Mouse (Mus musculus) ES-Bruce4 (cell line): ENCODE data around the gene Kif17. TPM values are rescaled to one million over a fixed set of nuclear protein-coding genes. Genes with fewer than 3 reads are reported as not detected.

Source experiments
- H3K27ac ChIP-seq: 2 replicates; pipeline ENCODE4 v1.5.1; 2012; ENCODE audit warnings: low read length, inconsistent platforms; ENCODE audit not compliant: insufficient read depth
- H3K27me3 ChIP-seq: 2 replicates; pipeline ENCODE4 v1.6.1; 2012; ENCODE audit warnings: mild to moderate bottlenecking, low read length, inconsistent platforms; ENCODE audit not compliant: control insufficient read depth, poor library complexity, insufficient read depth, severe bottlenecking
- H3K36me3 ChIP-seq: 2 replicates; pipeline ENCODE4 v1.6.1; 2012; ENCODE audit warnings: inconsistent platforms, mild to moderate bottlenecking, low read length, moderate library complexity; ENCODE audit not compliant: control insufficient read depth, poor library complexity, insufficient read depth, severe bottlenecking
- H3K4me1 ChIP-seq: one replicate; pipeline ENCODE4 v1.8.1; 2011; ENCODE audit warnings: low read length; ENCODE audit not compliant: control insufficient read depth, insufficient read depth
- H3K4me3 ChIP-seq: 2 replicates; pipeline ENCODE4 v1.5.1; 2011; ENCODE audit warnings: low read depth, mild to moderate bottlenecking, low read length
- H3K9ac ChIP-seq: 2 replicates; pipeline ENCODE4 v1.6.1; 2012; ENCODE audit warnings: low read depth, mild to moderate bottlenecking, inconsistent platforms; ENCODE audit not compliant: poor library complexity, severe bottlenecking
- H3K9me3 ChIP-seq: replicated peaks from 2 replicates; pipeline ENCODE4 v1.6.1; 2012; ENCODE audit warnings: mild to moderate bottlenecking, low read length, inconsistent platforms; ENCODE audit not compliant: control insufficient read depth, poor library complexity, insufficient read depth, severe bottlenecking
- CTCF ChIP-seq: IDR thresholded peaks from one replicate; pipeline ENCODE4 v1.8.1; 2011; ENCODE audit warnings: low read depth, low read length
- EP300 ChIP-seq: IDR thresholded peaks from 2 replicates; pipeline ENCODE4 v1.6.1; 2011; ENCODE audit warnings: low read depth, low read length; ENCODE audit not compliant: insufficient read depth
- POLR2A ChIP-seq: IDR thresholded peaks from one replicate; pipeline ENCODE4 v1.8.1; 2011; ENCODE audit warnings: low read length; ENCODE audit not compliant: insufficient read depth
- polyA plus RNA-seq: library from polyadenylated mRNA; stranded (reverse); fragments of >200 nt; gene quantifications from 2 replicates; pipeline ENCODE4 v1.2.4, GENCODE M21; 2011; ENCODE audit warnings: low read depth; ENCODE audit not compliant: missing spikeins, insufficient read depth, insufficient read length

The Kif17 gene
- polyA plus RNA-seq, 1 experiment, result 0.66 TPM

GRCm38 (mm10) chr4:138221406-138221805, 28.8 kb upstream of the Kif17 start:
- H3K4me1 ChIP-seq, result peaks cover 2% of the 10 kb centered on the region
- H3K27ac ChIP-seq, result no peak overlapping the region
- no peak overlapping the region for H3K9ac ChIP-seq
- no peaks in the 10 kb centered on the region for H3K27me3 ChIP-seq
- no peaks in the 10 kb centered on the region for H3K9me3 ChIP-seq
- TF ChIP-seq EP300 (no peak), CTCF (no peak), POLR2A (no peak)
- no peak overlapping the region for H3K4me3 ChIP-seq
- peaks cover 18% of the 10 kb centered on the region for H3K36me3 ChIP-seq

- TF ChIP-seq CTCF, result no peak
- no peak for TF ChIP-seq POLR2A
- H3K36me3 ChIP-seq, result peaks cover 24% of the 10 kb centered on the region
- no peak overlapping the region for H3K4me3 ChIP-seq
- H3K27ac ChIP-seq, result no peak overlapping the region
- H3K9ac ChIP-seq, result no peak overlapping the region
- no peaks in the 10 kb centered on the region for H3K9me3 ChIP-seq
- peaks cover 2% of the 10 kb centered on the region for H3K4me1 ChIP-seq
- no peaks in the 10 kb centered on the region for H3K27me3 ChIP-seq
These were observed 27.8 kb upstream of the Kif17 start for GRCm38 (mm10) chr4:138222396-138222795.

GRCm38 (mm10) chr4:138223623-138224022, 26.6 kb upstream of the Kif17 start:
- H3K36me3 ChIP-seq, result peaks cover 35% of the 10 kb centered on the region

GRCm38 (mm10) chr4:138246756-138247665, 3.2 kb upstream of the Kif17 start:
- H3K9me3 ChIP-seq, result no peaks in the 10 kb centered on the region
- H3K36me3 ChIP-seq, result peaks cover 3% of the 10 kb centered on the region; the same call in 1 of the 2 replicates
- H3K4me3 ChIP-seq, result no peak overlapping the region
- no peaks in the 10 kb centered on the region for H3K27me3 ChIP-seq
- no peak for TF ChIP-seq EP300
- no peak for TF ChIP-seq CTCF
- no peak for TF ChIP-seq POLR2A
- no peaks in the 10 kb centered on the region for H3K4me1 ChIP-seq
- H3K27ac ChIP-seq, result no peak overlapping the region
- H3K9ac ChIP-seq, result no peak overlapping the region

More at GRCm38 (mm10) chr4:138223623-138224022, 26.6 kb upstream of the Kif17 start:
- Histone ChIP-seq H3K27me3 (no peaks in the 10 kb centered on the region), H3K4me1 (peaks cover 2% of the 10 kb centered on the region), H3K27ac (no peak overlapping the region), H3K9ac (no peak overlapping the region), H3K9me3 (no peaks in the 10 kb centered on the region), H3K4me3 (no peak overlapping the region)
- no peak for TF ChIP-seq EP300
- no peak for TF ChIP-seq CTCF
- TF ChIP-seq POLR2A, result no peak

GRCm38 (mm10) chr4:138251819-138252218, 1.6 kb downstream of the Kif17 start:
- Histone ChIP-seq H3K9ac (no peak overlapping the region), H3K9me3 (no peaks in the 10 kb centered on the region), H3K27ac (no peak overlapping the region), H3K4me3 (peak overlapping the region; percentile 40), H3K4me1 (peaks cover 6% of the 10 kb centered on the region), H3K27me3 (no peaks in the 10 kb centered on the region), H3K36me3 (no peaks in the 10 kb centered on the region)
- peak; percentile 88 for TF ChIP-seq EP300
- no peak for TF ChIP-seq CTCF

GRCm38 (mm10) chr4:138252231-138252630, 2.0 kb downstream of the Kif17 start:
- Histone ChIP-seq H3K4me1 (peaks cover 6% of the 10 kb centered on the region), H3K27me3 (no peaks in the 10 kb centered on the region), H3K4me3 (no peak overlapping the region), H3K27ac (no peak overlapping the region), H3K9me3 (no peaks in the 10 kb centered on the region), H3K36me3 (no peaks in the 10 kb centered on the region), H3K9ac (no peak overlapping the region)
- TF ChIP-seq POLR2A (no peak), CTCF (no peak), EP300 (no peak)
